Mouse (Mus musculus) activated CD4-positive, CD25-positive, alpha-beta regulatory T cell, adult 9 weeks (primary cell): ENCODE results near the gene Olfr993. TPM values are rescaled to one million over a fixed set of nuclear protein-coding genes. Genes with fewer than 3 reads are reported as not detected.

Experiments
- polyA plus RNA-seq: library from polyadenylated mRNA; unstranded; fragments of 100-300 nt; shearing (Covaris generic); gene quantifications from one replicate; pipeline ENCODE4 v1.2.1, GENCODE M21; 2017

The Olfr993 gene
- polyA plus RNA-seq, result not detected

DNA sequence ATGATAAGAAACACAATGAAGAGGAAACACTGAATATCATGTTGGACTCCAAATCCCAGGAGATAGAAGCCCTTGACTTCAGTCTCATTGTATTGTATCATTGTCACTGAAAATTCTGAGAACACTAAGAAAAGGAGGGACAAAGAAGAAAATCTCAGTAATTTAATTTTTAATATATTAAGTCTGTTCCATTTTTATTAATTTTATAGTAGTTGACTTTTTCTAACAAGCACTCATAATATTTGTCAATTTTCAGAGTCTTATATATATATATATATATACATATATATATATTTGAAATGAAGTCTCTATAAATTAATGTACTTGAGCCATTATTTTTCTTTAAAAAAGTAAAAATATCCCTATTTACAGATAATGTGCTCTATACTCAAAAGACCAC lies at the start of gene Olfr993:
Gene Olfr993 (minus strand): TSS at position 101 of the 400 bp plus-strand sequence.

DNA sequence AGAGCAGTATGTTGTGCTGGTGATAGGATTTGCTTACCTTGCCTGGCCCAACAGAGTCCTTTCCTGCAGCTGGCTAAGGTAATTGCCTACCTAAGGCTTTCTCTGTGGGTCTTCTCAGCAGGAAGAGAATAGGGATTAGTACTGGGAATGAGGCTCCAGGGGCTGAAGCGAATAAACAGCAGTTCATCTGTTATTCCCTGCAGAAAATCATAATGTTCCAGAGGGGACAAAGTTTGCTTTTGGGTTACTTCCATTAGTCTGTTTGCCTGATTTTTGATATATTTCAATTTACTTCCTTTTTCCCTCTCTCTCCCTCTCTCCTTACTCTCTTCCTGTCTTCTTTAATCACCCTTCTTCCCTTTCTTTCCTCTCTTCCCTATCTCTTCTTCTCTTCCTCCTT lies 28.9 kb upstream of the Olfr993 start, which contains the start of gene Olfr995:
Gene Olfr995 (minus strand): TSS at position 101 of the 400 bp plus-strand sequence.

DNA sequence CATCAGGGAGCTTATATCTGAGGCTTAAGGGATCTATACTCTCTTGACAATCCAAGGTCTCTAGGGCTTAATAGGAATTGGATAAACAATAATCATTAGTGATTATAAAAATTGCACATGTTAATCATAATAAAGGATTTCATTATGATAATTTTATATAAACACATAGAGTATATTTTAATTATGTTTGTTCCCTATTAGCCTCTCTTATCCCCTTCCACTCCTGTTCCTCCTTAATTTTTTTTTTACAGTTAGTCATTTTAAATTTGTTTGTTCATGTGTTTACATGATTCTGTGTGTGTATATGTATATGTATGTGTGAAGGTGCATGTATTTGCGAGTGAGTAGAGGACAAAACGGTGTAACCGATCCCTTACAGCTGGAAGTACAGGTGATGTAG lies 21.7 kb upstream of the Olfr993 start, which contains the start of gene Olfr994:
Gene Olfr994 (minus strand): TSS at position 101 of the 400 bp plus-strand sequence.

GRCm38 (mm10) chr2:85409369-85409768 lies 5.3 kb downstream of the Olfr993 start, which contains the start of gene Olfr992:
Olfr992 (minus strand) TSS chr2:85409469.

Other genes starting within 250 kb of the Olfr993 start
- gene Lrrc55, start 217.7 kb downstream of the Olfr993 start, polyA plus RNA-seq, result not detected
- 0.26 TPM for gene Olfr987, start 75.6 kb downstream of the Olfr993 start, polyA plus RNA-seq
- gene Olfr988, start 51.6 kb downstream of the Olfr993 start, polyA plus RNA-seq, result not detected
- gene Olfr992, start 5.4 kb downstream of the Olfr993 start, polyA plus RNA-seq, result not detected
- not detected for gene Olfr994, start 21.6 kb upstream of the Olfr993 start, polyA plus RNA-seq
- not detected for gene Olfr995, start 28.8 kb upstream of the Olfr993 start, polyA plus RNA-seq
- not detected for gene 4833423E24Rik, start 104.1 kb upstream of the Olfr993 start, polyA plus RNA-seq
- gene Olfr996, start 164.3 kb upstream of the Olfr993 start, polyA plus RNA-seq, result not detected
- gene Olfr998, start 174.1 kb upstream of the Olfr993 start, polyA plus RNA-seq, result not detected
- not detected for gene Olfr1000, start 197.0 kb upstream of the Olfr993 start, polyA plus RNA-seq
- gene Olfr1002, start 235.8 kb upstream of the Olfr993 start, polyA plus RNA-seq, result not detected
- not detected for gene Olfr154, start 249.6 kb upstream of the Olfr993 start, polyA plus RNA-seq